Mouse (Mus musculus) neural tube, embryonic 13.5 days (tissue): ENCODE data around the gene Fbxl20. TPM values are rescaled to one million over a fixed set of nuclear protein-coding genes. Genes with fewer than 3 reads are reported as not detected.

Source experiments
- ATAC-seq: fragments of 200-750 bp; cut with Nextera tagmentation; 2 replicates; pipeline ENCODE4 v1.8.0; 2017; ENCODE audit warnings: low read depth, mild to moderate bottlenecking, moderate TSS enrichment, moderate library complexity
- H3K27ac ChIP-seq: fragments of 300-500 bp; sonication (generic); replicated peaks from 2 replicates; pipeline ENCODE4 v1.5.1; 2015; ENCODE audit warnings: moderate library complexity, mild to moderate bottlenecking, inconsistent platforms
- H3K27me3 ChIP-seq: fragments of 300-500 bp; sonication (generic); 2 replicates; pipeline ENCODE4 v1.6.1; 2015; ENCODE audit warnings: mild to moderate bottlenecking, inconsistent platforms
- H3K36me3 ChIP-seq: fragments of 300-500 bp; sonication (generic); 2 replicates; pipeline ENCODE4 v1.6.1; 2015; ENCODE audit warnings: mild to moderate bottlenecking, inconsistent platforms
- H3K4me1 ChIP-seq: fragments of 300-500 bp; sonication (generic); replicated peaks from 2 replicates; pipeline ENCODE4 v1.6.1; 2015; ENCODE audit warnings: inconsistent platforms
- H3K4me2 ChIP-seq: fragments of 300-500 bp; sonication (generic); 2 replicates; pipeline ENCODE4 v1.6.1; 2015; ENCODE audit warnings: inconsistent platforms, mild to moderate bottlenecking, moderate library complexity
- H3K4me3 ChIP-seq: fragments of 300-500 bp; sonication (generic); 2 replicates; pipeline ENCODE4 v1.5.1; 2015; ENCODE audit warnings: mild to moderate bottlenecking, inconsistent platforms
- H3K9ac ChIP-seq: fragments of 300-500 bp; sonication (generic); 2 replicates; pipeline ENCODE4 v1.6.1; 2015; ENCODE audit warnings: moderate library complexity, mild to moderate bottlenecking, inconsistent platforms
- H3K9me3 ChIP-seq: fragments of 300-500 bp; sonication (generic); 2 replicates; pipeline ENCODE4 v1.6.1; 2016; ENCODE audit warnings: inconsistent platforms
- WGBS: fragments of 180-500 bp; shearing (Covaris S2); methylation state at CpG from one replicate; pipeline ENCODE4 v1.1.7; 2015; 5-methylcytosine and 5-hydroxymethylcytosine counted together
- polyA plus RNA-seq: library from polyadenylated mRNA; unstranded; fragments of >200 nt; fragmentation: Nextera tagmentation; extraction: Ambion mirVana; gene quantifications from 2 replicates; pipeline ENCODE4 v1.2.1, GENCODE M21; 2015

Gene Fbxl20
- polyA plus RNA-seq, 1 experiment from 2014 or later = 28.5 TPM

- 92% methylated on average over 2 of the region's 2 CpGs for WGBS
- ATAC-seq = no peak
- H3K36me3 ChIP-seq = no peaks in the 10 kb centered on the region
Observed at GRCm38 (mm10) chr11:98142545-98142944, 7.7 kb downstream of the Fbxl20 start.

GRCm38 (mm10) chr11:98138894-98139293 lies 11.3 kb downstream of the Fbxl20 start:
- Histone ChIP-seq H3K4me1 (peaks cover 12% of the 10 kb centered on the region), H3K4me3 (no peak overlapping the region), H3K27ac (no peak overlapping the region), H3K27me3 (no peaks in the 10 kb centered on the region), H3K4me2 (no peak overlapping the region), H3K9ac (no peak overlapping the region), H3K9me3 (no peaks in the 10 kb centered on the region), H3K36me3 (no peaks in the 10 kb centered on the region)
- 68% methylated on average over 7 of the region's 7 CpGs for WGBS
- ATAC-seq = no peak

More at GRCm38 (mm10) chr11:98142545-98142944, 7.7 kb downstream of the Fbxl20 start:
- Histone ChIP-seq H3K9ac (no peak overlapping the region), H3K4me2 (no peak overlapping the region), H3K4me3 (no peak overlapping the region), H3K27ac (no peak overlapping the region), H3K9me3 (no peaks in the 10 kb centered on the region), H3K27me3 (no peaks in the 10 kb centered on the region), H3K4me1 (peaks cover 36% of the 10 kb centered on the region)

GRCm38 (mm10) chr11:98137836-98138235 lies 12.4 kb downstream of the Fbxl20 start:
- peaks cover 12% of the 10 kb centered on the region for H3K4me1 ChIP-seq
- H3K27ac ChIP-seq = no peak overlapping the region
- H3K36me3 ChIP-seq = no peaks in the 10 kb centered on the region
- H3K9me3 ChIP-seq = no peaks in the 10 kb centered on the region
- no peak overlapping the region for H3K4me3 ChIP-seq
- 86% methylated on average over 11 of the region's 11 CpGs for WGBS
- H3K27me3 ChIP-seq = no peaks in the 10 kb centered on the region
- no peak for ATAC-seq
- no peak overlapping the region for H3K4me2 ChIP-seq
- no peak overlapping the region for H3K9ac ChIP-seq

GRCm38 (mm10) chr11:98134951-98135350 lies 15.3 kb downstream of the Fbxl20 start:
- no peak overlapping the region for H3K9ac ChIP-seq
- peaks cover 12% of the 10 kb centered on the region for H3K4me1 ChIP-seq
- 65% methylated on average over 4 of the region's 4 CpGs for WGBS
- H3K4me3 ChIP-seq = no peak overlapping the region
- H3K4me2 ChIP-seq = no peak overlapping the region
- H3K27ac ChIP-seq = no peak overlapping the region
- ATAC-seq = no peak
- H3K9me3 ChIP-seq = no peaks in the 10 kb centered on the region
- H3K27me3 ChIP-seq = no peaks in the 10 kb centered on the region
- no peaks in the 10 kb centered on the region for H3K36me3 ChIP-seq

- Histone ChIP-seq H3K27me3 (no peaks in the 10 kb centered on the region), H3K36me3 (peaks cover 61% of the 10 kb centered on the region), H3K27ac (no peak overlapping the region), H3K9me3 (no peaks in the 10 kb centered on the region), H3K4me1 (no peaks in the 10 kb centered on the region), H3K9ac (no peak overlapping the region), H3K4me2 (no peak overlapping the region), H3K4me3 (no peak overlapping the region)
- no peak for ATAC-seq
- 93% methylated on average over 5 of the region's 5 CpGs for WGBS
Observed at GRCm38 (mm10) chr11:98123424-98123823, 26.8 kb downstream of the Fbxl20 start.

GRCm38 (mm10) chr11:98114363-98114762 lies 35.8 kb downstream of the Fbxl20 start:
- Histone ChIP-seq H3K4me2 (no peak overlapping the region), H3K36me3 (peaks cover 54% of the 10 kb centered on the region), H3K9me3 (no peaks in the 10 kb centered on the region), H3K4me3 (no peak overlapping the region), H3K4me1 (no peaks in the 10 kb centered on the region), H3K27me3 (no peaks in the 10 kb centered on the region), H3K27ac (no peak overlapping the region), H3K9ac (no peak overlapping the region)
- ATAC-seq = no peak
- WGBS = 94% methylated on average over 1 of the region's 1 CpGs

- no peaks in the 10 kb centered on the region for H3K4me1 ChIP-seq
- no peak overlapping the region for H3K9ac ChIP-seq
- no peaks in the 10 kb centered on the region for H3K9me3 ChIP-seq
- peaks cover 59% of the 10 kb centered on the region for H3K36me3 ChIP-seq
- WGBS = 83% methylated on average over 4 of the region's 4 CpGs
- H3K4me2 ChIP-seq = no peak overlapping the region
- no peak for ATAC-seq
- no peak overlapping the region for H3K4me3 ChIP-seq
- no peak overlapping the region for H3K27ac ChIP-seq
- no peaks in the 10 kb centered on the region for H3K27me3 ChIP-seq
Observed at GRCm38 (mm10) chr11:98113504-98113903, 36.7 kb downstream of the Fbxl20 start.

- Histone ChIP-seq H3K36me3 (peaks cover 85% of the 10 kb centered on the region), H3K27ac (no peak overlapping the region), H3K4me2 (no peak overlapping the region), H3K9ac (no peak overlapping the region), H3K4me3 (no peak overlapping the region), H3K27me3 (no peaks in the 10 kb centered on the region), H3K4me1 (no peaks in the 10 kb centered on the region), H3K9me3 (no peaks in the 10 kb centered on the region)
- ATAC-seq = no peak
- WGBS = 90% methylated on average over 5 of the region's 5 CpGs
Observed at GRCm38 (mm10) chr11:98109706-98110105, 40.5 kb downstream of the Fbxl20 start.

- Histone ChIP-seq H3K27ac (no peak overlapping the region), H3K4me3 (no peak overlapping the region), H3K9me3 (no peaks in the 10 kb centered on the region), H3K4me2 (no peak overlapping the region), H3K4me1 (no peaks in the 10 kb centered on the region), H3K27me3 (no peaks in the 10 kb centered on the region), H3K36me3 (peaks cover 96% of the 10 kb centered on the region), H3K9ac (no peak overlapping the region)
- ATAC-seq = no peak
- 81% methylated on average over 3 of the region's 3 CpGs for WGBS
Observed at GRCm38 (mm10) chr11:98101332-98101731, 48.9 kb downstream of the Fbxl20 start.

GRCm38 (mm10) chr11:98090583-98090982 lies 59.6 kb downstream of the Fbxl20 start:
- WGBS = 86% methylated on average over 9 of the region's 9 CpGs
- H3K36me3 ChIP-seq = peaks cover 78% of the 10 kb centered on the region
- H3K27me3 ChIP-seq = no peaks in the 10 kb centered on the region

GRCm38 (mm10) chr11:98088224-98088623 lies 62.0 kb downstream of the Fbxl20 start:
- 50% methylated on average over 7 of the region's 7 CpGs for WGBS
- H3K4me1 ChIP-seq = no peaks in the 10 kb centered on the region

More at GRCm38 (mm10) chr11:98090583-98090982, 59.6 kb downstream of the Fbxl20 start:
- Histone ChIP-seq H3K4me3 (no peak overlapping the region), H3K27ac (no peak overlapping the region), H3K9me3 (no peaks in the 10 kb centered on the region), H3K4me2 (no peak overlapping the region), H3K9ac (no peak overlapping the region), H3K4me1 (no peaks in the 10 kb centered on the region)
- ATAC-seq = no peak

GRCm38 (mm10) chr11:98086574-98086973 lies 63.6 kb downstream of the Fbxl20 start:
- 73% methylated on average over 7 of the region's 7 CpGs for WGBS
- Histone ChIP-seq H3K27ac (no peak overlapping the region), H3K9me3 (no peaks in the 10 kb centered on the region), H3K9ac (no peak overlapping the region), H3K36me3 (peaks cover 55% of the 10 kb centered on the region), H3K4me3 (no peak overlapping the region), H3K4me2 (no peak overlapping the region), H3K27me3 (no peaks in the 10 kb centered on the region), H3K4me1 (no peaks in the 10 kb centered on the region)
- no peak for ATAC-seq

More at GRCm38 (mm10) chr11:98088224-98088623, 62.0 kb downstream of the Fbxl20 start:
- no peak overlapping the region for H3K27ac ChIP-seq
- peak; percentile 19; the same call in 1 of the 2 replicates for ATAC-seq
- H3K9ac ChIP-seq = no peak overlapping the region
- H3K4me2 ChIP-seq = no peak overlapping the region
- no peaks in the 10 kb centered on the region for H3K9me3 ChIP-seq
- H3K27me3 ChIP-seq = no peaks in the 10 kb centered on the region
- H3K36me3 ChIP-seq = peaks cover 64% of the 10 kb centered on the region
- H3K4me3 ChIP-seq = no peak overlapping the region

- Histone ChIP-seq H3K27me3 (no peaks in the 10 kb centered on the region), H3K9me3 (no peaks in the 10 kb centered on the region), H3K27ac (no peak overlapping the region), H3K36me3 (peaks cover 52% of the 10 kb centered on the region), H3K4me2 (no peak overlapping the region), H3K4me3 (no peak overlapping the region), H3K4me1 (no peaks in the 10 kb centered on the region), H3K9ac (no peak overlapping the region)
- ATAC-seq = no peak
- 93% methylated on average over 9 of the region's 9 CpGs for WGBS
Observed at GRCm38 (mm10) chr11:98086141-98086540, 64.1 kb downstream of the Fbxl20 start.
